Mouse (Mus musculus): ENCODE results near the gene Dcaf8.

DNA sequence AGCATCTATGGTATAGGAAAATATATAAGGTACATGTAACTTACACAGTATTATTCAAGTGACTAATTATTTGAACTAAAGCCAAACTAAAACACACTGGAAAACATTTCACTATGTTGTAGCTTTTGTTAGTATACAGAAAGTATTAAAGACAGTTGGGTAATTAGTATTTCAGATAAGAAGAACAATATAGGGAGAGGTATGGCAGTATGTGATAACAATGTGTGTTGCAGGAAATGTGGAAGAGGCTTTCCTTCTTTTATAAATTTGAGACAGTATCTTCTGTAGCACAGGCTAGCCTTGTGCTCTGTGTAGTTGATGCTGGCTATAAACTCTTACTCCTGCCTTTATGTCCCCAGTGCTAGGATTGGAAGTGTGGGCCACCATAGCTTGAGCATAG, 36.0 kb downstream of the Dcaf8 start:
- TF ChIP-seq POLR2A (IDR thresholded peaks at IDR 0.05; ENCODE audit: borderline replicate concordance, low read depth, low read length) (no peak), CTCF (IDR thresholded peaks at IDR 0.05; ENCODE audit: low read depth, low read length) (no peak)

Measured in bone marrow macrophage, adult 2 months (primary cell).